Mouse (Mus musculus) kidney, adult 2 months (tissue): ENCODE measurements around the gene Crb1.

ENCODE experiments used
- CTCF ChIP-seq: fragments of 200-500 bp; conservative IDR thresholded peaks from 2 replicates; pipeline ENCODE4 v1.5.1; 2011; ENCODE audit warnings: low read depth, mild to moderate bottlenecking, control low read depth, low read length, moderate library complexity, mixed read lengths; ENCODE audit not compliant: insufficient read depth, insufficient read length
- POLR2A ChIP-seq: fragments of 200-500 bp; IDR thresholded peaks from one replicate; pipeline ENCODE4 v1.6.1; 2011; ENCODE audit warnings: low read depth, low read length, control low read depth

- no peak for TF ChIP-seq CTCF
- TF ChIP-seq POLR2A = no peak
Measured at GRCm38 (mm10) chr1:139379621-139379984, 2.7 kb upstream of the Crb1 start.
